Mouse (Mus musculus): ENCODE measurements at regions not wholly inside any gene's neighbourhood (a gene's known extent, or its start where the extent isn't known, plus 50 kb on each side); places are given as distances from the start of the nearest gene placed in this dataset.

- TF ChIP-seq TAL1 (IDR thresholded peaks at IDR 0.05; ENCODE audit: low read length): no peak
- TF ChIP-seq GATA1 (IDR thresholded peaks at IDR 0.05; ENCODE audit: low read length): no peak
Measured at GRCm38 (mm10) chr13:43852888-43853287, 68.3 kb downstream of the Cd83 start.

All from erythroblast, embryonic 14.5 days (primary cell).